Mouse (Mus musculus): ENCODE data around the gene Igfbp1. TPM values are rescaled to one million over a fixed set of nuclear protein-coding genes. Genes with fewer than 3 reads are reported as not detected.

Igfbp1 gene
- polyA plus RNA-seq, 1 experiment from 2014 or later, result 0.19 TPM

DNA sequence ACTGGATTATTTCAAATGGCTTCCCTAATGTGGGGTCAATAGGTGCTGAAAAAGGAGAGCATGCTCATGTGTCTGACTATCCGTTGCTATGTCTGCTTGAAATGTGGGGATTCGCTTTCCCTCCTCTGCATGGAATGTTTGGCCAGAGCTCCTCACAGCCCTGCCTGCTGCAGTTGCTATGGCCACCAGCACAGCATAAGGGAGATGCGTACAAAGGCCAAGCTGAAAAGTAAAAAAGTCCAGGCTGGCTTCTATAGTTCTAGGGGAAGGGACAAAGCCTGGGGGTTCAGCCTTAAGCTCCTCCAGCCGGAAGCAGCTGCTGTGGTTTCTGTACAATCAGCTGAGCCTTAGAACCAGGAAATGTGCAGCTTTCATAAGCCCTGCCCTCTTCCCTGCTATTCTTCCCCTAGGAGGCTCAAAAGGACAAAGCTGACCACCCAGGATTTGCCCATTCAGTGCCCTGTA, 36.9 kb upstream of the Igfbp1 start:
- Histone ChIP-seq H3K27me3 (replicated peaks; ENCODE audit: control insufficient read depth, insufficient read depth, low read length) (no peaks in the 10 kb centered on the region), H3K4me3 (ENCODE audit: low read depth, low read length) (no peak overlapping the region), H3K36me3 (ENCODE audit: control insufficient read depth, insufficient read depth, low read length) (no peaks in the 10 kb centered on the region), H3K4me2 (ENCODE audit: low read length) (no peak overlapping the region), H3K9ac (ENCODE audit: low read length) (no peak overlapping the region), H3K27ac (ENCODE audit: low read depth, low read length) (no peak overlapping the region), H3K4me1 (ENCODE audit: control insufficient read depth, insufficient read depth, low read length) (no peaks in the 10 kb centered on the region), H3K9me3 (replicated peaks; ENCODE audit: control insufficient read depth, low read length) (no peaks in the 10 kb centered on the region)
- ATAC-seq (peak; percentile 56; the same call in 1 of the 2 replicates), DNase-seq (ENCODE audit: low spot score) (peak; percentile 38)
- WGBS, result 44% methylated on average over 4 of the region's 4 CpGs

DNA sequence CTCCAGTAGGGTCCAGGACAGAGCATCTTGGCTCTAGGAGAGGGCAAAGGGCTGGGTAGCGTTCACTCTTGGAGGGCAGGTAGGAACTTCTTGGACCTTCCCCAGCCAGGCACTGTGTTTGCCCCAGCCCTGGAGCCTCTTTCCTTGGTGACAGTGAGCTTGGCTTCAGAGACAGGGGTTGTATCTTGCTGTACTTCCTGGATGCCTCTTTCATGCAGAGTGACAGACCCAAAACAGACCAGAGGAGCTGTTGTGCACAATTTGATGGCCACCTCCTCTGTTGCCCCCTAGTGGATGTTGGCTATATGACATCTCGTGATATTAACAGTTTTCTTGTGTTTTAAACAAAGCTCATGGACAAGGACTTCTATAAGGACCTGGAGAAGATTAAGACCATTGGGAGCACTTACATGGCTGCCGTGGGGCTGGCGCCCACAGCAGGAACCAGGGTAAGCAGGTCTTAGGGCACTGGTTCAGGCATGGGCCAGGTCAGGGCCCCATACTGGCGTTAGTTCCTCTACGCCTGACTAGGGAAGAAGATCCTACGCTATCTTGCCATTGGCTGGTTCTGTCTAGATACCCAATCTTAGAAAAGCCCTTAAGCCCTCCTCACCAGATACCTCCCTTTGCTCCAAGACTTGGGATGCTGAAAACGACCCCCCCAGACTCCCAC, 35.9 kb upstream of the Igfbp1 start:
- Histone ChIP-seq H3K9ac (ENCODE audit: low read length) (no peak overlapping the region), H3K27ac (ENCODE audit: low read depth, low read length) (no peak overlapping the region), H3K4me2 (ENCODE audit: low read length) (no peak overlapping the region), H3K4me3 (ENCODE audit: low read depth, low read length) (no peak overlapping the region), H3K36me3 (ENCODE audit: control insufficient read depth, insufficient read depth, low read length) (no peaks in the 10 kb centered on the region), H3K9me3 (replicated peaks; ENCODE audit: control insufficient read depth, low read length) (no peaks in the 10 kb centered on the region), H3K27me3 (replicated peaks; ENCODE audit: control insufficient read depth, insufficient read depth, low read length) (no peaks in the 10 kb centered on the region), H3K4me1 (ENCODE audit: control insufficient read depth, insufficient read depth, low read length) (no peaks in the 10 kb centered on the region)
- peak; percentile 44; the same call in 1 of the 2 replicates for ATAC-seq
- peak; percentile 67 for DNase-seq (ENCODE audit: low spot score)
- WGBS, result 76% methylated on average over 8 of the region's 8 CpGs

DNA sequence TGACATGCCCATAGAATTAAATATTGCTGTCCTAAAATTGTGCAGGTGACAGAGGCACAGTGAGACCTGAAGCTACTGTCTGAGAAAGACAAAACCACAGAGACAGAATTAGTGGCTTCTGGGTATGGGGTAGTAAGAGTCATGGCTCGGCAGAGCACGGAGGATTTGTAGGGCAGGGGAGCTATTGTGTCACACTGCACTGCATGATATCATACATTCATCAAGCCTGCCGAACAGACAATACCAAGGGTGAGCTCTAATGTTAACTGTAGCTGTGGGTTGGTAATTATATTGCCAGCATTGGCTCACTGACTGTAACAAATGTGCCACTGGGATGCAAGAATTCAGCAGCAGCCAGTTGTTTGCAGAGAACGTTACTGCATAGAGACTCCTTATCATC, 33.2 kb upstream of the Igfbp1 start:
- ATAC-seq (no peak), DNase-seq (ENCODE audit: low spot score) (peak; percentile 12)
- H3K36me3 ChIP-seq (ENCODE audit: control insufficient read depth, insufficient read depth, low read length), result no peaks in the 10 kb centered on the region
- H3K4me2 ChIP-seq (ENCODE audit: low read length), result no peak overlapping the region
- H3K4me3 ChIP-seq (ENCODE audit: low read depth, low read length), result no peak overlapping the region
- H3K9ac ChIP-seq (ENCODE audit: low read length), result no peak overlapping the region
- no peaks in the 10 kb centered on the region for H3K27me3 ChIP-seq (replicated peaks; ENCODE audit: control insufficient read depth, insufficient read depth, low read length)
- 28% methylated on average over 4 of the region's 4 CpGs for WGBS
- no peak overlapping the region for H3K27ac ChIP-seq (ENCODE audit: low read depth, low read length)
- H3K4me1 ChIP-seq (ENCODE audit: control insufficient read depth, insufficient read depth, low read length), result no peaks in the 10 kb centered on the region
- no peaks in the 10 kb centered on the region for H3K9me3 ChIP-seq (replicated peaks; ENCODE audit: control insufficient read depth, low read length)

DNA sequence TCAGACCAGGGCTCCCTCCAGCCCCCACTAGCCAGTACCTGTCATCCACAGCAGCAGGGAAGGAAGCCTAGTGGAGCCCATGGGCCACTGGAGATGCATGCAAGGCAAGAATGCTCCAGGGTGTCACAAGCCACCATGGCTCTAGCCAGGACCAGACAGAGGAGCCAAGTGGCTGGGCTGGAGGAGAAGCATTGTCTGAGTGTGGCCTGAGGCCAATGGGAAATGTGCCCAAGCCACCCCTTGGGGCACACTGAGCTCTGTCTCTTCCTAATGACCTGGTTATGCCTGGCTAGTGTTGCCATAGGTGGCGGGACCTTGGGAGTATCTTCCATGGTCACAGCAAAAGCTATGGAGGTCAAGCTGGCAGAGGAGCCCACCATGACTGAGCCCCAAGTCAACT, 27.9 kb upstream of the Igfbp1 start:
- Histone ChIP-seq H3K4me2 (ENCODE audit: low read length) (no peak overlapping the region), H3K36me3 (ENCODE audit: control insufficient read depth, insufficient read depth, low read length) (no peaks in the 10 kb centered on the region), H3K27me3 (replicated peaks; ENCODE audit: control insufficient read depth, insufficient read depth, low read length) (no peaks in the 10 kb centered on the region), H3K27ac (ENCODE audit: low read depth, low read length) (no peak overlapping the region), H3K9me3 (replicated peaks; ENCODE audit: control insufficient read depth, low read length) (no peaks in the 10 kb centered on the region), H3K4me3 (ENCODE audit: low read depth, low read length) (no peak overlapping the region), H3K4me1 (ENCODE audit: control insufficient read depth, insufficient read depth, low read length) (no peaks in the 10 kb centered on the region), H3K9ac (ENCODE audit: low read length) (no peak overlapping the region)
- ATAC-seq (no peak), DNase-seq (ENCODE audit: low spot score) (no peak)
- WGBS, result 100% methylated on average over 1 of the region's 1 CpGs

DNA sequence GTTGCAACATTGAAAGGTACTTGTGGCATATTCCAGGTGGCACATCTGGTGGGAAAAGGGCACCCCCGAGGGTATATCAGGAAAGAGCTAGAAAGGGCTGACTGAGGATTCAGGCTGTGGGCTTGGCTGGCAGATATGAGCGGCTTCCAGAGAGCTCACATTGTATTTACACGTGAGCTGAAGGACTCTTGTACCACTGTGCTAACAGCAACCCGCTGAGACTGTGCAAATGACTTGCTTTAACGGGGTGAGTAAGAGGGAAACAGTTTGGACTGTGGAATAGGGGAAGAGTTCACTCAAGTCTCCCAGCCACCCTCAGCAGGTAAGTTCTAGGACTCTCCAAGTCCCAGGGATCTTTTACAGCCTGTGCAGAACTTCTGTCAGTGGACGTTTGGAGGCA, 23.9 kb upstream of the Igfbp1 start:
- Histone ChIP-seq H3K27ac (ENCODE audit: low read depth, low read length) (no peak overlapping the region), H3K4me1 (ENCODE audit: control insufficient read depth, insufficient read depth, low read length) (no peaks in the 10 kb centered on the region), H3K4me3 (ENCODE audit: low read depth, low read length) (no peak overlapping the region), H3K27me3 (replicated peaks; ENCODE audit: control insufficient read depth, insufficient read depth, low read length) (no peaks in the 10 kb centered on the region), H3K9ac (ENCODE audit: low read length) (no peak overlapping the region), H3K36me3 (ENCODE audit: control insufficient read depth, insufficient read depth, low read length) (no peaks in the 10 kb centered on the region), H3K9me3 (replicated peaks; ENCODE audit: control insufficient read depth, low read length) (no peaks in the 10 kb centered on the region), H3K4me2 (ENCODE audit: low read length) (no peak overlapping the region)
- 83% methylated on average over 6 of the region's 6 CpGs for WGBS
- no peak for ATAC-seq
- no peak for DNase-seq (ENCODE audit: low spot score)

DNA sequence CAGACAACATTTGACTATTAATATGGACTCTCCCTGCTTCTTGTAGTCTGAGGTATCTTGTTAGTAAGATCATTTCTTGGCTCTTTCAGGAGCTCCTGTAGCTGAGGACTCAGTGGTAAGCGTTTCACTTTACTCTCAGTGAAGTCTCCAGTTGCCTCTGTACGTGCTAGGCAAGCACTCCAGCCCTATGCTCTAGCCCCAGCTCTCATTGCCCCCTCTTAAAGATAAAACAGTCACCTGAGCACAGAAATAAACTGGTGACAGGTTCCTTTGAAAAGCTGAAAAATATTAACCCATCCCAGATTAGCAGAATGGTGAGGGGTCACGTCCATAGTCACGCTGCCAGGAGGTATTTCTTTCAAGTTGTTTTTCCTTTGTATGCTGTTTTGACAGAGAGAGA, 18.9 kb upstream of the Igfbp1 start:
- no peak overlapping the region for H3K27ac ChIP-seq (ENCODE audit: low read depth, low read length)
- no peak overlapping the region for H3K4me2 ChIP-seq (ENCODE audit: low read length)
- H3K4me1 ChIP-seq (ENCODE audit: control insufficient read depth, insufficient read depth, low read length), result peaks cover 5% of the 10 kb centered on the region; the same call in 1 of the 2 replicates
- DNase-seq (ENCODE audit: low spot score), result no peak
- H3K27me3 ChIP-seq (replicated peaks; ENCODE audit: control insufficient read depth, insufficient read depth, low read length), result no peaks in the 10 kb centered on the region
- H3K9me3 ChIP-seq (replicated peaks; ENCODE audit: control insufficient read depth, low read length), result no peaks in the 10 kb centered on the region
- H3K4me3 ChIP-seq (ENCODE audit: low read depth, low read length), result no peak overlapping the region
- ATAC-seq, result no peak
- no peaks in the 10 kb centered on the region for H3K36me3 ChIP-seq (ENCODE audit: control insufficient read depth, insufficient read depth, low read length)
- H3K9ac ChIP-seq (ENCODE audit: low read length), result no peak overlapping the region
- WGBS, result 82% methylated on average over 4 of the region's 4 CpGs

DNA sequence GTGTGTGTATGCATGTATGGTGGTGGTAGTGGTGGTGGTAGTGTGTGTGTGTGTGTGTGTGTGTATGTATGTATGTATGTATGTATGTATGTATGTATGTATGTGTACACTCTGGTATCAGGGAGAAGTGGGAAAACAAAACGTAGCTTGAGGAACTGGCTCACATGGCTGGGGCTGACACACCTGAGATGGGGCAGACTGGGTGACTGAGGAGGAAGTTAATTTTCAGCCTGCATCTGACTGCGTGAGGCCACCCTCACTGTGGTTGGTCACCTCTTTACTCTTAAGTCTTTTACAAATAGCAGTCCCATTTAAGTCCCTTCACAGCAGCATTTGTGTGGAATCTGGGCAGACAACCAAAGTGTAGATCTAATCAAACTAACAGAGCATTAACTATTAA, 18.3 kb upstream of the Igfbp1 start:
- Histone ChIP-seq H3K4me3 (ENCODE audit: low read depth, low read length) (no peak overlapping the region), H3K9me3 (replicated peaks; ENCODE audit: control insufficient read depth, low read length) (no peaks in the 10 kb centered on the region), H3K36me3 (ENCODE audit: control insufficient read depth, insufficient read depth, low read length) (no peaks in the 10 kb centered on the region), H3K9ac (ENCODE audit: low read length) (no peak overlapping the region), H3K27me3 (replicated peaks; ENCODE audit: control insufficient read depth, insufficient read depth, low read length) (no peaks in the 10 kb centered on the region), H3K4me2 (ENCODE audit: low read length) (no peak overlapping the region), H3K27ac (ENCODE audit: low read depth, low read length) (no peak overlapping the region), H3K4me1 (ENCODE audit: control insufficient read depth, insufficient read depth, low read length) (peaks cover 5% of the 10 kb centered on the region; the same call in 1 of the 2 replicates)
- no peak for ATAC-seq
- no peak for DNase-seq (ENCODE audit: low spot score)
- 87% methylated on average over 2 of the region's 2 CpGs for WGBS

DNA sequence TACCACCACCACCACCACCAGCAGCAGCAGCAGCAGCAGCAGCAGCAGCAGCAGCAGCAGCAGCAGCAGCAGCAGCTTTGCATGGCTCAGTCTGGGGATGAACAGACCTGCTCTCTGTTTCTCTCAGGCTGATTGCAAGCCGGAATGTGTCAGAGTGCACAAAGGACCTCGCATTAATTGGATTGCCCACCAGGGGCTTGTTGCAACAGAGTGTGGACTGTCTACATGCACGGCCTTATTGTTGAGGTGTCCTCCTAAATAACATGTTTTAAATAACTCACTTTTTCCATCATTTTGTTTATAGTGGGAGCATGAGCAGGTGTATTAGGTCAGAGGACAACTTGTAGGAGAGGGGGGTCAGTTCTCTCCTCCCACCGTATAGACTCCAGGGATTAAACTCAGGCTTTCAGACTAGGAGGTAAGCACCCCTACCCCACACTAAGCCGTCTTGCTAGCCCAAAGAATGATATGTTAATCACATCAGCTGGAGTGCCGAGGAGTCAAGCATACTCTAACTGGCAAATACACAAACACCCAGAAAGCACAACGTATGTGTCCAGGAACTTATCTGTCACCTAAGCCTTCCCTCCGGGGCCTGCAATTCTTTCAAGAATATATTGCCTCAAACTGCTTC, 15.1 kb upstream of the Igfbp1 start:
- DNase-seq (ENCODE audit: low spot score) (peak; percentile 55), ATAC-seq (peak; percentile 75)
- Histone ChIP-seq H3K9me3 (replicated peaks; ENCODE audit: control insufficient read depth, low read length) (no peaks in the 10 kb centered on the region), H3K36me3 (ENCODE audit: control insufficient read depth, insufficient read depth, low read length) (no peaks in the 10 kb centered on the region), H3K27ac (ENCODE audit: low read depth, low read length) (no peak overlapping the region), H3K9ac (ENCODE audit: low read length) (no peak overlapping the region), H3K4me1 (ENCODE audit: control insufficient read depth, insufficient read depth, low read length) (peaks cover 5% of the 10 kb centered on the region; the same call in 1 of the 2 replicates), H3K4me2 (ENCODE audit: low read length) (no peak overlapping the region), H3K4me3 (ENCODE audit: low read depth, low read length) (no peak overlapping the region), H3K27me3 (replicated peaks; ENCODE audit: control insufficient read depth, insufficient read depth, low read length) (no peaks in the 10 kb centered on the region)
- 5% methylated on average over 8 of the region's 8 CpGs for WGBS

DNA sequence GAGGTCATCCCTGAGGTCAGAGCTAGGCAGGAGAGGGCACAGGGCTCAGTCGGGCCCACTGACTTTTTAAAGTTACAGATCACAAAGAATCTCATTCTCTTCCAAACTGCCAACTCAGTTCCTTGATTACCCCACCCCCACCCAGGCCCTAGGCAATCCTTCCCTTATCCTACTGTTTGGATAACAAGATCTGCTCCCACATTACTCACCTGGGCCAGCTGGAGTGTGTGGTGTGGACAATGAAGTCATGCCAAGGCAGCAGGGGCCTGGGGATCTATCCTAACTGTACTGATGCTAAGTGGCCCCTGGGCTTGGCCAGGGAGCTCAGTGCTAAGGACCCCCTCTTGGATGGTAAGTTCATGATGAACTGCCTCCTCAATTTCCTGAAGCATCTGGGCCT, 13.2 kb upstream of the Igfbp1 start:
- Histone ChIP-seq H3K9ac (ENCODE audit: low read length) (no peak overlapping the region), H3K27ac (ENCODE audit: low read depth, low read length) (no peak overlapping the region), H3K4me3 (ENCODE audit: low read depth, low read length) (no peak overlapping the region), H3K36me3 (ENCODE audit: control insufficient read depth, insufficient read depth, low read length) (no peaks in the 10 kb centered on the region), H3K4me1 (ENCODE audit: control insufficient read depth, insufficient read depth, low read length) (peaks cover 5% of the 10 kb centered on the region; the same call in 1 of the 2 replicates), H3K4me2 (ENCODE audit: low read length) (no peak overlapping the region), H3K27me3 (replicated peaks; ENCODE audit: control insufficient read depth, insufficient read depth, low read length) (no peaks in the 10 kb centered on the region), H3K9me3 (replicated peaks; ENCODE audit: control insufficient read depth, low read length) (no peaks in the 10 kb centered on the region)
- ATAC-seq (no peak), DNase-seq (ENCODE audit: low spot score) (no peak)
- 59% methylated on average over 1 of the region's 1 CpGs for WGBS

Data from forebrain, embryonic 14.5 days (tissue).